Mouse (Mus musculus): ENCODE results near the gene Lrg1. TPM values are rescaled to one million over a fixed set of nuclear protein-coding genes. Genes with fewer than 3 reads are reported as not detected.

The Lrg1 gene
- total RNA-seq (2014; rRNA removed) (0.47 and 0.49 TPM in 2 replicates), polyA plus RNA-seq (2015; fragmentation: Nextera tagmentation; extraction: Ambion mirVana) (0.43 and 0.66 TPM in 2 replicates)

DNA sequence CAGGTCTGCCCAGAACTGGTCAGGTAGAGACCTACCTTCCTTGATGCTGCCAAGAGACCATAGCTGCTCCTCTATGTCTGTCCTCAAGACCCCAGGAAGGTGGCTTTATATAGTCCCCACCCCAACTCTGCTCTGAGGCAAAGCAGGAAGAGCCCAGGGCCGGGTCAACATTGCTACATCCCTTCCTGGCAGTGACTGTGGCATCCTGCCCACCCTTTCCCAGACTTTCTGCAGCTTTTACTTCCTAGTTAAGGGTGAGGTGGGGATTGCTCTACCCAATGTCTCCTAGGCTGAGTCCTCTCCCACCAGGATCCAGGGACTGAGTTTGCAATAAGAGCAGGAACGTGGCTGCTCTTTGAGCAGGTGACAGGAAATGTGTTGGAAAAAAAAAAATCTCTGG, at the start of gene Lrg1:
Gene Lrg1, minus strand, starts transcription at position 176 of the 400 bp plus-strand sequence.
- peaks cover 6% of the 10 kb centered on the region; the same call in 1 of the 2 replicates for H3K9me3 ChIP-seq (ENCODE audit: low read length)
- H3K4me2 ChIP-seq (ENCODE audit: low read depth, low read length, poor library complexity, severe bottlenecking): no peak within 1 kb of the TSS
- no peak within 1 kb of the TSS for H3K4me3 ChIP-seq (ENCODE audit: low read depth, low read length)
- H3K27me3 ChIP-seq (ENCODE audit: insufficient read depth, low read length): peaks cover 38% of the 10 kb centered on the region
- ATAC-seq (ENCODE audit: low FRiP score) (no peak), DNase-seq (ENCODE audit: low spot score) (no peak)
- no peak within 1 kb of the TSS for H3K9ac ChIP-seq (replicated peaks; ENCODE audit: low read length, poor library complexity, severe bottlenecking)
- 53% methylated on average over 2 of the region's 2 CpGs for WGBS
- no peak for TF ChIP-seq CTCF (IDR thresholded peaks at IDR 0.05)
- peaks cover 4% of the 10 kb centered on the region; the same call in 1 of the 2 replicates for H3K4me1 ChIP-seq (ENCODE audit: insufficient read depth, low read length)
- no peak within 1 kb of the TSS for H3K27ac ChIP-seq (ENCODE audit: low read depth, low read length)
- peaks cover 26% of the 10 kb centered on the region for H3K36me3 ChIP-seq (ENCODE audit: insufficient read depth, low read length)

- Histone ChIP-seq H3K36me3 (ENCODE audit: insufficient read depth, low read length) (peaks cover 13% of the 10 kb centered on the region), H3K9me3 (ENCODE audit: low read length) (no peaks in the 10 kb centered on the region), H3K27ac (ENCODE audit: low read depth, low read length) (no peak overlapping the region), H3K27me3 (ENCODE audit: insufficient read depth, low read length) (no peaks in the 10 kb centered on the region), H3K9ac (replicated peaks; ENCODE audit: low read length, poor library complexity, severe bottlenecking) (no peak overlapping the region), H3K4me1 (ENCODE audit: insufficient read depth, low read length) (no peaks in the 10 kb centered on the region), H3K4me2 (ENCODE audit: low read depth, low read length, poor library complexity, severe bottlenecking) (no peak overlapping the region), H3K4me3 (ENCODE audit: low read depth, low read length) (no peak overlapping the region)
- DNase-seq (ENCODE audit: low spot score): peak; percentile 32
- WGBS: 74% methylated on average over 9 of the region's 9 CpGs
- TF ChIP-seq CTCF (IDR thresholded peaks at IDR 0.05): no peak
- ATAC-seq (ENCODE audit: low FRiP score): no peak
Observed at GRCm38 (mm10) chr17:56171456-56171855, 49.7 kb upstream of the Lrg1 start.

DNA sequence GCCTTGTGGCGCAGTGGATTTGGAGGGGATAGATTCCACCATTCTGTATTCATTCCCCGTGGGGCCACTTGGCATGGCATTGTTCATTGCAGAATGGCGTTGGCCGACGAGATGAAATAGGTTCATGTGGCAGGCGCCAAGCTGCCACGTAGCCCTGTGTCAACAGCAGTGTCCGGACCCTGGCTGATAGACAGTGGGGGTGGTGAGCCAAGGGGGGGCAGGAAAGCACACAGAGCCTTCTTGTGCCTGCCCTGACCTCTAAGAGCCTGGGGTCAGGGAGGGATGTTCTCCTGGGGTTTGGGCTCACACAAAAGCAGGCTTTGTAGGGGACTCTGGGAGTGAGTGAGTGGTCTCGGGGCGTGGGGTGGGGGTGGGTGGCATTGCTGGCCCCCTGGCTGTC, 48.8 kb upstream of the Lrg1 start:
- Histone ChIP-seq H3K27ac (ENCODE audit: low read depth, low read length) (no peak overlapping the region), H3K9me3 (ENCODE audit: low read length) (no peaks in the 10 kb centered on the region), H3K4me1 (ENCODE audit: insufficient read depth, low read length) (no peaks in the 10 kb centered on the region), H3K27me3 (ENCODE audit: insufficient read depth, low read length) (no peaks in the 10 kb centered on the region), H3K4me3 (ENCODE audit: low read depth, low read length) (no peak overlapping the region), H3K4me2 (ENCODE audit: low read depth, low read length, poor library complexity, severe bottlenecking) (no peak overlapping the region), H3K9ac (replicated peaks; ENCODE audit: low read length, poor library complexity, severe bottlenecking) (no peak overlapping the region), H3K36me3 (ENCODE audit: insufficient read depth, low read length) (peaks cover 10% of the 10 kb centered on the region; the same call in 1 of the 2 replicates)
- 20% methylated on average over 10 of the region's 10 CpGs for WGBS
- no peak for TF ChIP-seq CTCF (IDR thresholded peaks at IDR 0.05)
- DNase-seq (ENCODE audit: low spot score) (peak; percentile 48), ATAC-seq (ENCODE audit: low FRiP score) (0 out of 2 replicates have a peak, but pooled peaks have one; percentile 21)

GRCm38 (mm10) chr17:56169830-56170229, 48.0 kb upstream of the Lrg1 start:
- H3K9ac ChIP-seq (replicated peaks; ENCODE audit: low read length, poor library complexity, severe bottlenecking): no peak overlapping the region
- no peaks in the 10 kb centered on the region for H3K9me3 ChIP-seq (ENCODE audit: low read length)
- WGBS: 63% methylated on average over 6 of the region's 6 CpGs
- H3K27ac ChIP-seq (ENCODE audit: low read depth, low read length): no peak overlapping the region
- ATAC-seq (ENCODE audit: low FRiP score) (no peak), DNase-seq (ENCODE audit: low spot score) (no peak)
- H3K4me3 ChIP-seq (ENCODE audit: low read depth, low read length): no peak overlapping the region
- no peaks in the 10 kb centered on the region for H3K4me1 ChIP-seq (ENCODE audit: insufficient read depth, low read length)
- no peak overlapping the region for H3K4me2 ChIP-seq (ENCODE audit: low read depth, low read length, poor library complexity, severe bottlenecking)
- H3K36me3 ChIP-seq (ENCODE audit: insufficient read depth, low read length): peaks cover 10% of the 10 kb centered on the region; the same call in 1 of the 2 replicates
- no peaks in the 10 kb centered on the region for H3K27me3 ChIP-seq (ENCODE audit: insufficient read depth, low read length)
- TF ChIP-seq CTCF (IDR thresholded peaks at IDR 0.05): no peak

DNA sequence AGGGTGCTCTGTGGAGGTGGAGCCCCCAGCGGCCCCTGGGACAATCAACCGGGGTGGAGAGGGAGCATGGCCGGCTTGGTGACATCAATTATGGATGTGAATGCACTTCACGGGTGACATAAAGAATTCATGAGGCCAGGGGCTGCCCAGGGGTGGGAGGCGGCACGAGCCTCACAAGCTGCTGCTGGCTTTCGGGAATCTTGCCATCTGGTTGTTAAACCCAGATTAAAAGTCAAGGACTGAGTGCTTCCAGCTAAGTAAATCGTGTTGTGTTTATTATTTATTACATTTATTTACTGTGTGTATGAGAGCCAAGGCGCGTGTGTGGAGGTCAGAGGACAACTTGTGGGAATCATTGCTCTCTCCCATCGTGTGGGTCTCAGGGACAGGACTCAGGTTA, 43.9 kb upstream of the Lrg1 start:
- no peak overlapping the region for H3K4me3 ChIP-seq (ENCODE audit: low read depth, low read length)
- H3K4me2 ChIP-seq (ENCODE audit: low read depth, low read length, poor library complexity, severe bottlenecking): no peak overlapping the region
- no peaks in the 10 kb centered on the region for H3K9me3 ChIP-seq (ENCODE audit: low read length)
- no peak overlapping the region for H3K27ac ChIP-seq (ENCODE audit: low read depth, low read length)
- no peak for DNase-seq (ENCODE audit: low spot score)
- H3K27me3 ChIP-seq (ENCODE audit: insufficient read depth, low read length): 0 out of 2 replicates have a peak, but pooled peaks cover 7% of the 10 kb centered on the region
- H3K36me3 ChIP-seq (ENCODE audit: insufficient read depth, low read length): no peaks in the 10 kb centered on the region
- no peak; the same call in 1 of the 2 replicates for TF ChIP-seq CTCF (IDR thresholded peaks at IDR 0.05)
- 44% methylated on average over 11 of the region's 11 CpGs for WGBS
- H3K9ac ChIP-seq (replicated peaks; ENCODE audit: low read length, poor library complexity, severe bottlenecking): no peak overlapping the region
- ATAC-seq (ENCODE audit: low FRiP score): no peak
- peaks cover 6% of the 10 kb centered on the region for H3K4me1 ChIP-seq (ENCODE audit: insufficient read depth, low read length)

DNA sequence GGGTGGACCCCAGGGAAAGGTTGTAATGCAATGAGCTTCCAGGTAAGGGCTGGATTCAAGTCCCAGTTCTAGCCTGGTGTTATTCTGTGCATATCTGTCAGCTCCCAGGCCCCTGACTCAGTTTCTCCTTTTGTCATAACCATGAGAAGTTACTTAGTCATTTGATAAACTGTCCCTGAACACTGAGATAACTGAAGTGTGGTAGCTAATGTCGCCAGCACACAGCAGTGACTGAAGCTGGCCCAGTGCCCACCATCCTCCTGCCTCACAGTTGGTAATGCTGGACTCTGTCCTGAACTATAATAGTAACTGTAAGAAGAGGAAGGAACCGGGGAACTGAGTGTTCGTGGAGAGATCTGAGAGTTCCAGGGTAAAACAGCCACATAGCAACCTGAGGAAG, 42.7 kb upstream of the Lrg1 start:
- TF ChIP-seq CTCF (IDR thresholded peaks at IDR 0.05): no peak
- no peak for ATAC-seq (ENCODE audit: low FRiP score)
- WGBS: 78% methylated on average over 3 of the region's 3 CpGs
- no peaks in the 10 kb centered on the region for H3K36me3 ChIP-seq (ENCODE audit: insufficient read depth, low read length)
- H3K4me1 ChIP-seq (ENCODE audit: insufficient read depth, low read length): peaks cover 6% of the 10 kb centered on the region
- no peak for DNase-seq (ENCODE audit: low spot score)
- H3K27me3 ChIP-seq (ENCODE audit: insufficient read depth, low read length): 0 out of 2 replicates have a peak, but pooled peaks cover 7% of the 10 kb centered on the region
- no peaks in the 10 kb centered on the region for H3K9me3 ChIP-seq (ENCODE audit: low read length)
- H3K4me3 ChIP-seq (ENCODE audit: low read depth, low read length): no peak overlapping the region
- no peak overlapping the region for H3K4me2 ChIP-seq (ENCODE audit: low read depth, low read length, poor library complexity, severe bottlenecking)
- H3K27ac ChIP-seq (ENCODE audit: low read depth, low read length): no peak overlapping the region
- no peak overlapping the region for H3K9ac ChIP-seq (replicated peaks; ENCODE audit: low read length, poor library complexity, severe bottlenecking)

Data from midbrain, postnatal 0 days (tissue).